Mouse (Mus musculus) neural tube, embryonic 14.5 days (tissue): ENCODE results near the gene Cdhr5. TPM values are rescaled to one million over a fixed set of nuclear protein-coding genes. Genes with fewer than 3 reads are reported as not detected.
A peak's percentile ranks its signal among the peaks of the same experiment; 100 is the strongest.

Experiments
- ATAC-seq: fragments of 200-750 bp; cut with Nextera tagmentation; 2 replicates; pipeline ENCODE4 v1.8.0; 2017; ENCODE audit warnings: low read depth, mild to moderate bottlenecking, moderate TSS enrichment, moderate library complexity
- H3K27ac ChIP-seq: fragments of 300-500 bp; sonication (generic); 2 replicates; pipeline ENCODE4 v1.5.1; 2014; ENCODE audit warnings: low read depth, mild to moderate bottlenecking, control low read depth, low read length, moderate library complexity, mixed read lengths
- H3K27me3 ChIP-seq: fragments of 300-500 bp; sonication (generic); 2 replicates; pipeline ENCODE4 v1.6.1; 2014; ENCODE audit warnings: low read length; ENCODE audit not compliant: control insufficient read depth, insufficient read depth
- H3K36me3 ChIP-seq: fragments of 300-500 bp; sonication (generic); 2 replicates; pipeline ENCODE4 v1.6.1; 2014; ENCODE audit warnings: low read length, mixed read lengths; ENCODE audit not compliant: control insufficient read depth, insufficient read depth
- H3K4me1 ChIP-seq: fragments of 300-500 bp; sonication (generic); 2 replicates; pipeline ENCODE4 v1.6.1; 2014; ENCODE audit warnings: low read length; ENCODE audit not compliant: control insufficient read depth, insufficient read depth
- H3K4me2 ChIP-seq: fragments of 300-500 bp; sonication (generic); 2 replicates; pipeline ENCODE4 v1.6.1; 2014; ENCODE audit warnings: mild to moderate bottlenecking, low read depth, low read length, control low read depth
- H3K4me3 ChIP-seq: fragments of 300-500 bp; sonication (generic); 2 replicates; pipeline ENCODE4 v1.5.1; 2014; ENCODE audit warnings: low read depth, low read length, control low read depth, mixed read lengths
- H3K9ac ChIP-seq: fragments of 300-500 bp; sonication (generic); replicated peaks from 2 replicates; pipeline ENCODE4 v1.6.1; 2014; ENCODE audit warnings: low read depth, mild to moderate bottlenecking, control low read depth, low read length, mixed read lengths
- H3K9me3 ChIP-seq: fragments of 300-500 bp; sonication (generic); 2 replicates; pipeline ENCODE4 v1.6.1; 2016; ENCODE audit warnings: low read length; ENCODE audit not compliant: control insufficient read depth
- WGBS: fragments of 180-500 bp; shearing (Covaris S2); extraction: QIAGEN DNeasy Blood & Tissue Kit; methylation state at CpG from one replicate; pipeline ENCODE4 v1.1.7; 2014; 5-methylcytosine and 5-hydroxymethylcytosine counted together
- polyA plus RNA-seq: library from polyadenylated mRNA; unstranded; fragments of >200 nt; fragmentation: Nextera tagmentation; extraction: Ambion mirVana; gene quantifications from 2 replicates; pipeline ENCODE4 v1.2.1, GENCODE M21; 2014

Gene Cdhr5
- polyA plus RNA-seq, 1 experiment from 2014 or later: not detected

GRCm38 (mm10) chr7:141301386-141301785 lies 24.8 kb upstream of the Cdhr5 start:
- 96% methylated on average over 9 of the region's 9 CpGs for WGBS
- H3K4me1 ChIP-seq: no peaks in the 10 kb centered on the region
- no peak overlapping the region for H3K4me2 ChIP-seq
- ATAC-seq: no peak
- H3K4me3 ChIP-seq: no peak overlapping the region
- H3K9ac ChIP-seq: no peak overlapping the region
- no peak overlapping the region for H3K27ac ChIP-seq
- no peaks in the 10 kb centered on the region for H3K9me3 ChIP-seq
- no peaks in the 10 kb centered on the region for H3K27me3 ChIP-seq
- H3K36me3 ChIP-seq: peaks cover 55% of the 10 kb centered on the region

- no peak overlapping the region for H3K4me3 ChIP-seq
- H3K27me3 ChIP-seq: peaks cover 17% of the 10 kb centered on the region
- no peak overlapping the region for H3K27ac ChIP-seq
- no peak overlapping the region for H3K4me2 ChIP-seq
- no peaks in the 10 kb centered on the region for H3K9me3 ChIP-seq
- WGBS: 97% methylated on average over 8 of the region's 8 CpGs
- peaks cover 36% of the 10 kb centered on the region for H3K36me3 ChIP-seq
- peaks cover 3% of the 10 kb centered on the region; the same call in 1 of the 2 replicates for H3K4me1 ChIP-seq
- no peak for ATAC-seq
- H3K9ac ChIP-seq: no peak overlapping the region
These were observed 22.6 kb upstream of the Cdhr5 start for GRCm38 (mm10) chr7:141299175-141299574.

- 80% methylated on average over 3 of the region's 3 CpGs for WGBS
- Histone ChIP-seq H3K4me2 (no peak overlapping the region), H3K4me1 (peaks cover 8% of the 10 kb centered on the region; the same call in 1 of the 2 replicates), H3K4me3 (no peak overlapping the region), H3K36me3 (peaks cover 35% of the 10 kb centered on the region), H3K27me3 (peaks cover 27% of the 10 kb centered on the region), H3K27ac (no peak overlapping the region), H3K9me3 (no peaks in the 10 kb centered on the region), H3K9ac (no peak overlapping the region)
- no peak for ATAC-seq
These were observed 21.5 kb upstream of the Cdhr5 start for GRCm38 (mm10) chr7:141297926-141298650.

- 0 out of 2 replicates have a peak, but pooled peaks cover 7% of the 10 kb centered on the region for H3K36me3 ChIP-seq
- no peak for ATAC-seq
- H3K9me3 ChIP-seq: no peaks in the 10 kb centered on the region
- H3K4me3 ChIP-seq: no peak overlapping the region
- WGBS: 5% methylated on average over 22 of the region's 22 CpGs
- H3K9ac ChIP-seq: no peak overlapping the region
- H3K27ac ChIP-seq: no peak overlapping the region
- peaks cover 8% of the 10 kb centered on the region; the same call in 1 of the 2 replicates for H3K4me1 ChIP-seq
- peaks cover 34% of the 10 kb centered on the region for H3K27me3 ChIP-seq
- H3K4me2 ChIP-seq: peak overlapping the region; percentile 53
These were observed 17.9 kb upstream of the Cdhr5 start for GRCm38 (mm10) chr7:141294479-141294878.

GRCm38 (mm10) chr7:141293852-141294471 lies 17.4 kb upstream of the Cdhr5 start:
- Histone ChIP-seq H3K9me3 (no peaks in the 10 kb centered on the region), H3K27me3 (peaks cover 34% of the 10 kb centered on the region), H3K4me2 (peak overlapping the region; percentile 53), H3K4me1 (peaks cover 8% of the 10 kb centered on the region; the same call in 1 of the 2 replicates), H3K9ac (peak overlapping the region; percentile 51; the same call in 1 of the 2 replicates), H3K4me3 (peak overlapping the region; percentile 28), H3K27ac (no peak overlapping the region), H3K36me3 (0 out of 2 replicates have a peak, but pooled peaks cover 3% of the 10 kb centered on the region)
- ATAC-seq: no peak
- WGBS: under 1% methylated on average over 51 of the region's 53 CpGs

- peak overlapping the region; percentile 60; the same call in 1 of the 2 replicates for H3K9ac ChIP-seq
These were observed 16.2 kb upstream of the Cdhr5 start for GRCm38 (mm10) chr7:141292583-141293388.

GRCm38 (mm10) chr7:141291921-141292582 lies 15.5 kb upstream of the Cdhr5 start, which contains the start of gene Drd4:
TSS of gene Drd4 (plus strand) at chr7:141292006.
- peaks cover 8% of the 10 kb centered on the region; the same call in 1 of the 2 replicates for H3K4me1 ChIP-seq
- H3K36me3 ChIP-seq: no peaks in the 10 kb centered on the region
- H3K9ac ChIP-seq: peak within 1 kb of the TSS; percentile 60
- H3K4me3 ChIP-seq: peak within 1 kb of the TSS; percentile 45
- H3K27ac ChIP-seq: no peak within 1 kb of the TSS
- H3K9me3 ChIP-seq: no peaks in the 10 kb centered on the region
- 1% methylated on average over 43 of the region's 46 CpGs for WGBS
- peak within 1 kb of the TSS; percentile 73 for H3K4me2 ChIP-seq
- peaks cover 34% of the 10 kb centered on the region for H3K27me3 ChIP-seq
- ATAC-seq: peak; percentile 60

More at GRCm38 (mm10) chr7:141292583-141293388, 16.2 kb upstream of the Cdhr5 start:
- ATAC-seq: peak; percentile 26; the same call in 1 of the 2 replicates
- Histone ChIP-seq H3K4me2 (peak overlapping the region; percentile 73), H3K4me3 (peak overlapping the region; percentile 45), H3K27ac (no peak overlapping the region), H3K27me3 (peaks cover 34% of the 10 kb centered on the region), H3K9me3 (no peaks in the 10 kb centered on the region), H3K4me1 (peaks cover 8% of the 10 kb centered on the region; the same call in 1 of the 2 replicates), H3K36me3 (no peaks in the 10 kb centered on the region)
- 30% methylated on average over 15 of the region's 15 CpGs for WGBS

GRCm38 (mm10) chr7:141288042-141288441 lies 11.5 kb upstream of the Cdhr5 start:
- Histone ChIP-seq H3K27me3 (peaks cover 6% of the 10 kb centered on the region), H3K4me3 (no peak overlapping the region), H3K9me3 (no peaks in the 10 kb centered on the region), H3K4me2 (no peak overlapping the region), H3K9ac (no peak overlapping the region), H3K36me3 (no peaks in the 10 kb centered on the region), H3K4me1 (no peaks in the 10 kb centered on the region), H3K27ac (no peak overlapping the region)
- 87% methylated on average over 3 of the region's 3 CpGs for WGBS
- ATAC-seq: no peak
